Mouse (Mus musculus): ENCODE results near the gene Hpn. TPM values are rescaled to one million over a fixed set of nuclear protein-coding genes. Genes with fewer than 3 reads are reported as not detected.

Gene Hpn
- polyA plus RNA-seq, 1 experiment from 2014 or later, result 36.0 TPM

- peak; percentile 95 for ATAC-seq (ENCODE audit: insufficient read depth, low FRiP score)
- no peaks in the 10 kb centered on the region for H3K9me3 ChIP-seq (replicated peaks; ENCODE audit: control insufficient read depth, low read length)
- peak overlapping the region; percentile 61 for H3K9ac ChIP-seq (ENCODE audit: low read length)
- H3K4me1 ChIP-seq (ENCODE audit: control insufficient read depth, insufficient read depth, low read length), result peaks cover 4% of the 10 kb centered on the region; the same call in 1 of the 2 replicates
- no peaks in the 10 kb centered on the region for H3K36me3 ChIP-seq (ENCODE audit: control insufficient read depth, insufficient read depth, low read length)
- WGBS, result 43% methylated on average over 19 of the region's 20 CpGs
- H3K27me3 ChIP-seq (ENCODE audit: control insufficient read depth, insufficient read depth, low read length), result no peaks in the 10 kb centered on the region
- H3K4me2 ChIP-seq (ENCODE audit: low read depth, low read length), result peak overlapping the region; percentile 55
- H3K4me3 ChIP-seq (replicated peaks; ENCODE audit: low read length), result peak overlapping the region; percentile 33
- H3K27ac ChIP-seq (ENCODE audit: low read length), result no peak overlapping the region
These were observed 17.4 kb downstream of the Hpn start for GRCm38 (mm10) chr7:31097583-31098248.

DNA sequence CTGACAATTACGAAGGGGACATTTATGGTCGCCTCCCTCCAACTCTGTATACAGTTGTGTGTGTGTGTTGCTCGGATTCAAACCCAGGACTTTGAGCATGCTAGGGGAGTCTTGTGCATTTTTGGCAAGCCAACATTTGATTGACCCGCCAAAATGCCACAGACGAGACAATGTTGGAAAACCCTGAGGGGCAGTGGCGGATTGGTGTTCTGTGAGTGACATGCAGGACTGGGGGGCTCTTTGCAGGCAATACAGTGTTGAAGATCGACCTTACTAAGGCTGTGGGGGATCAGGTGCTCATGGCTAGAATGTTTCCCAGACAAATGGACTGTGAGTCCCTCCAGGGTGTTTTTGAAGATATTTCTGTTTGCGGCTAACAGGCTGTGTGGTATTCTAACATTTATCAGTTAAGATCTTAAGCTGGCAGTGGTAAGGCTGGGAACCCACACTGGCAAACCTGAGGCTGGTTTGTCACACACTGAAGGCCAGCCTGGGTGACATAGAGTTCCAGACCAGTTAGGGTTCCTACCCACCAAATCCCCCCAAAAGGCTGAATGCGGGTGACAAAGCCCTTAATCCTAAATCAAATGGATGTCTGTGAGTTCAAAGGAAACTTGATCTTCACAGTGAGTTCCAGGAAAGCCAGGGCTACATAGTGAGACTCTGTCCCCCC, 18.1 kb downstream of the Hpn start:
- ATAC-seq (ENCODE audit: insufficient read depth, low FRiP score), result no peak
- 73% methylated on average over 9 of the region's 9 CpGs for WGBS

GRCm38 (mm10) chr7:31094774-31095501, 20.2 kb downstream of the Hpn start:
- no peak for ATAC-seq (ENCODE audit: insufficient read depth, low FRiP score)
- H3K4me2 ChIP-seq (ENCODE audit: low read depth, low read length), result no peak overlapping the region
- WGBS, result 24% methylated on average over 12 of the region's 12 CpGs

More for the DNA sequence above, 18.1 kb downstream of the Hpn start:
- no peak overlapping the region for H3K4me3 ChIP-seq (replicated peaks; ENCODE audit: low read length)
- no peaks in the 10 kb centered on the region for H3K36me3 ChIP-seq (ENCODE audit: control insufficient read depth, insufficient read depth, low read length)
- no peak overlapping the region for H3K9ac ChIP-seq (ENCODE audit: low read length)
- peaks cover 4% of the 10 kb centered on the region; the same call in 1 of the 2 replicates for H3K4me1 ChIP-seq (ENCODE audit: control insufficient read depth, insufficient read depth, low read length)
- no peaks in the 10 kb centered on the region for H3K9me3 ChIP-seq (replicated peaks; ENCODE audit: control insufficient read depth, low read length)
- H3K27me3 ChIP-seq (ENCODE audit: control insufficient read depth, insufficient read depth, low read length), result no peaks in the 10 kb centered on the region
- no peak overlapping the region for H3K27ac ChIP-seq (ENCODE audit: low read length)
- H3K4me2 ChIP-seq (ENCODE audit: low read depth, low read length), result no peak overlapping the region

DNA sequence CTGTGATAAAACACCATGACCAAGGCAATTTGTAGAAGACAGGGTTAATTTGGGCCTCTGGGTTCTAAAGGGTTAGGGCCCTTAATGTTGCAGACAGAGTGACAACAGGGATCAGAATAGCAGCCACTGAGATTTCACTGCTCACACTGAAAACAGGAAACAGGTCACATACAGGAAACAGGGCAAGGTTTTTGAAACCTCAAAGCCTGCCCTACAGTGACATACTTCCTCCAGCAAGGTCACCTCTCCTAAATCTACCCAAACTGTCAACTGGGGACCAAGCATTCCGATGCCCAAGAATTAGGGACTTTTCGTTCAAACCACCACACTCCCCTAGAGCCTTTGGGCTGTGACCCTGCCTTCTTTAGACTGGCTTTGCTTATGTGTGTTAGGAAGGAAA, 25.4 kb downstream of the Hpn start:
- no peak for ATAC-seq (ENCODE audit: insufficient read depth, low FRiP score)
- Histone ChIP-seq H3K4me3 (replicated peaks; ENCODE audit: low read length) (no peak overlapping the region), H3K9me3 (replicated peaks; ENCODE audit: control insufficient read depth, low read length) (no peaks in the 10 kb centered on the region), H3K9ac (ENCODE audit: low read length) (no peak overlapping the region), H3K27ac (ENCODE audit: low read length) (no peak overlapping the region), H3K4me1 (ENCODE audit: control insufficient read depth, insufficient read depth, low read length) (peaks cover 5% of the 10 kb centered on the region; the same call in 1 of the 2 replicates), H3K36me3 (ENCODE audit: control insufficient read depth, insufficient read depth, low read length) (no peaks in the 10 kb centered on the region), H3K4me2 (ENCODE audit: low read depth, low read length) (no peak overlapping the region), H3K27me3 (ENCODE audit: control insufficient read depth, insufficient read depth, low read length) (no peaks in the 10 kb centered on the region)
- WGBS, result 82% methylated on average over 2 of the region's 2 CpGs

More at GRCm38 (mm10) chr7:31094774-31095501, 20.2 kb downstream of the Hpn start:
- Histone ChIP-seq H3K4me3 (replicated peaks; ENCODE audit: low read length) (no peak overlapping the region), H3K36me3 (ENCODE audit: control insufficient read depth, insufficient read depth, low read length) (no peaks in the 10 kb centered on the region), H3K9ac (ENCODE audit: low read length) (no peak overlapping the region), H3K9me3 (replicated peaks; ENCODE audit: control insufficient read depth, low read length) (no peaks in the 10 kb centered on the region), H3K27ac (ENCODE audit: low read length) (no peak overlapping the region), H3K27me3 (ENCODE audit: control insufficient read depth, insufficient read depth, low read length) (no peaks in the 10 kb centered on the region), H3K4me1 (ENCODE audit: control insufficient read depth, insufficient read depth, low read length) (peaks cover 4% of the 10 kb centered on the region; the same call in 1 of the 2 replicates)

DNA sequence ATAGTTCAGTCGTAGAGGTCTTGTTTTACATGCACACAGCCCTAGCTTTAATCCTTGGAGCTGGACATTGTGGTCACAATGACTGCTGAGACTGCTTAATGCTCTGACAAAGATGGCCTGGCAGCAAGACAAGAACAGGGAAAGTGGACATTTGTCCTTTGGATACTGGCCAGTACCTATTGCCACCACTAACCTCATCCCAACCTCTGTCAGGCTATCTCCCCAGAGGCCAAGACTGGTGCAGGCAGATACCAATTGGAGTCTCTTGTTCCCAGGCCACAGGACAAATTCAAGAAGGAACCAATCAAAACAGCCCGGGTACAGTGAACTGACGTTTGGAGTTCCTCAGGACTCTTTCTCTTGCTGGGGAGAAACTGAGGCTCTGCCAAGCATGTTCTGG, 26.9 kb downstream of the Hpn start:
- ATAC-seq (ENCODE audit: insufficient read depth, low FRiP score), result no peak

GRCm38 (mm10) chr7:31087262-31087661, 27.8 kb downstream of the Hpn start:
- H3K27me3 ChIP-seq (ENCODE audit: control insufficient read depth, insufficient read depth, low read length), result no peaks in the 10 kb centered on the region
- peaks cover 16% of the 10 kb centered on the region; the same call in 1 of the 2 replicates for H3K4me1 ChIP-seq (ENCODE audit: control insufficient read depth, insufficient read depth, low read length)
- no peak overlapping the region for H3K4me2 ChIP-seq (ENCODE audit: low read depth, low read length)
- no peak overlapping the region for H3K27ac ChIP-seq (ENCODE audit: low read length)
- H3K9ac ChIP-seq (ENCODE audit: low read length), result no peak overlapping the region
- ATAC-seq (ENCODE audit: insufficient read depth, low FRiP score), result no peak
- no peaks in the 10 kb centered on the region for H3K36me3 ChIP-seq (ENCODE audit: control insufficient read depth, insufficient read depth, low read length)
- H3K9me3 ChIP-seq (replicated peaks; ENCODE audit: control insufficient read depth, low read length), result no peaks in the 10 kb centered on the region
- WGBS, result 51% methylated on average over 2 of the region's 2 CpGs
- H3K4me3 ChIP-seq (replicated peaks; ENCODE audit: low read length), result no peak overlapping the region

More for the DNA sequence above, 26.9 kb downstream of the Hpn start:
- H3K9me3 ChIP-seq (replicated peaks; ENCODE audit: control insufficient read depth, low read length), result no peaks in the 10 kb centered on the region
- no peaks in the 10 kb centered on the region for H3K27me3 ChIP-seq (ENCODE audit: control insufficient read depth, insufficient read depth, low read length)
- no peaks in the 10 kb centered on the region for H3K36me3 ChIP-seq (ENCODE audit: control insufficient read depth, insufficient read depth, low read length)
- H3K27ac ChIP-seq (ENCODE audit: low read length), result no peak overlapping the region
- peaks cover 10% of the 10 kb centered on the region; the same call in 1 of the 2 replicates for H3K4me1 ChIP-seq (ENCODE audit: control insufficient read depth, insufficient read depth, low read length)
- 68% methylated on average over 3 of the region's 3 CpGs for WGBS
- no peak overlapping the region for H3K4me3 ChIP-seq (replicated peaks; ENCODE audit: low read length)
- no peak overlapping the region for H3K9ac ChIP-seq (ENCODE audit: low read length)
- no peak overlapping the region for H3K4me2 ChIP-seq (ENCODE audit: low read depth, low read length)

GRCm38 (mm10) chr7:31086175-31086755, 28.8 kb downstream of the Hpn start:
- Histone ChIP-seq H3K36me3 (ENCODE audit: control insufficient read depth, insufficient read depth, low read length) (no peaks in the 10 kb centered on the region), H3K27ac (ENCODE audit: low read length) (no peak overlapping the region; the same call in 1 of the 2 replicates), H3K9me3 (replicated peaks; ENCODE audit: control insufficient read depth, low read length) (no peaks in the 10 kb centered on the region), H3K9ac (ENCODE audit: low read length) (no peak overlapping the region), H3K27me3 (ENCODE audit: control insufficient read depth, insufficient read depth, low read length) (no peaks in the 10 kb centered on the region), H3K4me1 (ENCODE audit: control insufficient read depth, insufficient read depth, low read length) (peaks cover 16% of the 10 kb centered on the region; the same call in 1 of the 2 replicates), H3K4me3 (replicated peaks; ENCODE audit: low read length) (no peak overlapping the region), H3K4me2 (ENCODE audit: low read depth, low read length) (no peak overlapping the region)
- ATAC-seq (ENCODE audit: insufficient read depth, low FRiP score), result no peak
- WGBS, result 86% methylated on average over 9 of the region's 9 CpGs

DNA sequence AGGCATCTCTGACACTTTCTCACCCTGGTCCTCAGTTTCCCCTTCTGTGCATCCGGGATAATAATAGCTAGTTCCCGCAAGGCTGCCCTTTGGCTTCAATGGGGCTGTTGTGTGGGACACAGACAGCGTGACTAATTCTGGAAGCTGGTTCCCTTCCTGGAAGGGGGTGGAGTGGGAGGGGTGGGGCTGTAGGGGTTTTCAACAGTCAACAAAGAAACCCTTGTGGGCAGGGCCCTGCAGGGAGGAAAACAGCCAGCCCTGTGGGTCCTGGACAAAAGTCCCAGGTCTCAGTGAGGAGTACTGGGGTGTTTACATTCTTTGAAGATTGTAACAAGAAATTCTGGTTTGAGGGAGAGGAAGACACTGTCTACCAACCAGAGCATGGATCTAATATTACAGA, 29.9 kb downstream of the Hpn start:
- H3K4me2 ChIP-seq (ENCODE audit: low read depth, low read length), result no peak overlapping the region
- H3K27me3 ChIP-seq (ENCODE audit: control insufficient read depth, insufficient read depth, low read length), result no peaks in the 10 kb centered on the region
- H3K9me3 ChIP-seq (replicated peaks; ENCODE audit: control insufficient read depth, low read length), result no peaks in the 10 kb centered on the region
- no peak overlapping the region for H3K9ac ChIP-seq (ENCODE audit: low read length)
- H3K4me1 ChIP-seq (ENCODE audit: control insufficient read depth, insufficient read depth, low read length), result peaks cover 16% of the 10 kb centered on the region; the same call in 1 of the 2 replicates
- H3K36me3 ChIP-seq (ENCODE audit: control insufficient read depth, insufficient read depth, low read length), result no peaks in the 10 kb centered on the region
- H3K4me3 ChIP-seq (replicated peaks; ENCODE audit: low read length), result no peak overlapping the region
- ATAC-seq (ENCODE audit: insufficient read depth, low FRiP score), result peak; percentile 81; the same call in 1 of the 2 replicates
- H3K27ac ChIP-seq (ENCODE audit: low read length), result peak overlapping the region; percentile 76
- 53% methylated on average over 3 of the region's 3 CpGs for WGBS

All from stomach, embryonic 16.5 days (tissue).